Mouse (Mus musculus) liver, embryonic 14.5 days (tissue): ENCODE measurements at regions not wholly inside any gene's neighbourhood (a gene's known extent, or its start where the extent isn't known, plus 50 kb on each side); places are given as distances from the start of the nearest gene placed in this dataset.
A peak's percentile ranks its signal among the peaks of the same experiment; 100 is the strongest.

ENCODE experiments used
- ATAC-seq: fragments of 200-750 bp; cut with Nextera tagmentation; 2 replicates; pipeline ENCODE4 v1.8.0; 2017; ENCODE audit warnings: moderate number of reproducible peaks, mild to moderate bottlenecking, moderate library complexity; ENCODE audit not compliant: insufficient read depth
- DNase-seq, 3 experiments: peaks; one replicate each; pipeline ENCODE4 v3.0.0-alpha.2; 2012 to 2013; ENCODE audit warnings: low read depth in 3 of 3, low spot score in 3 of 3
- H3K27ac ChIP-seq: fragments of 300-500 bp; sonication (generic); 2 replicates; pipeline ENCODE4 v1.5.1; 2014; ENCODE audit warnings: moderate library complexity, mild to moderate bottlenecking, control low read depth, inconsistent platforms
- H3K27me3 ChIP-seq: fragments of 300-500 bp; sonication (generic); 2 replicates; pipeline ENCODE4 v1.6.1; 2014; ENCODE audit warnings: mild to moderate bottlenecking, low read length, moderate library complexity; ENCODE audit not compliant: control insufficient read depth, insufficient read depth
- H3K36me3 ChIP-seq: fragments of 300-500 bp; sonication (generic); replicated peaks from 2 replicates; pipeline ENCODE4 v1.6.1; 2014; ENCODE audit warnings: low read depth; ENCODE audit not compliant: control insufficient read depth, insufficient read depth
- H3K4me1 ChIP-seq, 2 experiments: fragments of 200-500 bp in 1 of 2; fragments of 300-500 bp in 1 of 2; sonication (generic) in 1 of 2; replicated peaks; 2 replicates each; pipeline ENCODE4 v1.6.1; 2012 to 2014; ENCODE audit warnings: antibody characterized with exemption in 1 of 2, inconsistent platforms in 1 of 2, low read length in 1 of 2; ENCODE audit not compliant: control insufficient read depth in 2 of 2, insufficient read depth in 2 of 2
- H3K4me2 ChIP-seq: fragments of 300-500 bp; sonication (generic); 2 replicates; pipeline ENCODE4 v1.6.1; 2014; ENCODE audit warnings: low read depth, mild to moderate bottlenecking, control low read depth, moderate library complexity
- H3K4me3 ChIP-seq, 2 experiments: fragments of 200-500 bp in 1 of 2; fragments of 300-500 bp in 1 of 2; sonication (generic) in 1 of 2; 2 replicates each; pipeline ENCODE4 v1.5.1; 2012 to 2014; ENCODE audit warnings: low read depth in 2 of 2, low read length in 2 of 2, mild to moderate bottlenecking in 2 of 2, control low read depth in 1 of 2, inconsistent platforms in 1 of 2, moderate library complexity in 1 of 2; ENCODE audit not compliant: insufficient read depth in 1 of 2
- H3K9ac ChIP-seq: fragments of 300-500 bp; sonication (generic); replicated peaks from 2 replicates; pipeline ENCODE4 v1.6.1; 2014; ENCODE audit warnings: mild to moderate bottlenecking, control low read depth, moderate library complexity
- H3K9me3 ChIP-seq: fragments of 300-500 bp; sonication (generic); 2 replicates; pipeline ENCODE4 v1.6.1; 2016; ENCODE audit warnings: low read length, mixed read lengths; ENCODE audit not compliant: control insufficient read depth
- CTCF ChIP-seq: IDR thresholded peaks from 2 replicates; pipeline ENCODE4 v1.5.1; 2016; ENCODE audit warnings: antibody characterized with exemption, low read depth, control low read depth
- EP300 ChIP-seq: IDR thresholded peaks from 2 replicates; pipeline ENCODE4 v1.6.1; 2016; ENCODE audit warnings: antibody characterized with exemption, low read depth
- WGBS: fragments of 180-500 bp; shearing (Covaris S2); extraction: QIAGEN DNeasy Blood & Tissue Kit; methylation state at CpG from one replicate; pipeline ENCODE4 v1.1.7; 2014; ENCODE audit not compliant: insufficient replicate concordance; 5-methylcytosine and 5-hydroxymethylcytosine counted together

GRCm38 (mm10) chr19:60341485-60341884 is 115.0 kb upstream of the Fam204a start:
- Histone ChIP-seq H3K36me3 (no peaks in the 10 kb centered on the region), H3K27me3 (no peaks in the 10 kb centered on the region), H3K9ac (no peak overlapping the region), H3K9me3 (no peaks in the 10 kb centered on the region), H3K27ac (no peak overlapping the region), H3K4me2 (no peak overlapping the region), H3K4me1 (no peaks in the 10 kb centered on the region), H3K4me3 (no peak overlapping the region)
- ATAC-seq (no peak), DNase-seq (peak; percentile 15 to 22 (median 17))
- 13% methylated on average over 3 of the region's 3 CpGs for WGBS
- TF ChIP-seq CTCF = peak; percentile 80
- no peak for TF ChIP-seq EP300

- Histone ChIP-seq H3K4me1 (no peaks in the 10 kb centered on the region), H3K4me3 (no peak overlapping the region), H3K36me3 (no peaks in the 10 kb centered on the region), H3K27ac (no peak overlapping the region), H3K9ac (no peak overlapping the region), H3K27me3 (no peaks in the 10 kb centered on the region), H3K4me2 (no peak overlapping the region), H3K9me3 (no peaks in the 10 kb centered on the region)
- TF ChIP-seq EP300 (no peak), CTCF (no peak)
- no peak for ATAC-seq
- WGBS = 69% methylated on average over 6 of the region's 6 CpGs
- DNase-seq = no peak
Observed at GRCm38 (mm10) chr19:60340234-60340633, 113.7 kb upstream of the Fam204a start.

- DNase-seq = no peak
Observed at GRCm38 (mm10) chr19:60334521-60334920, 108.0 kb upstream of the Fam204a start.

GRCm38 (mm10) chr19:60328295-60328694 is 101.8 kb upstream of the Fam204a start:
- Histone ChIP-seq H3K4me3 (no peak overlapping the region), H3K4me2 (no peak overlapping the region), H3K27me3 (no peaks in the 10 kb centered on the region), H3K4me1 (0 out of 4 replicates have a peak, but pooled peaks cover 0 to 2% of the 10 kb centered on the region in 2 experiments), H3K9ac (no peak overlapping the region), H3K27ac (no peak overlapping the region), H3K9me3 (no peaks in the 10 kb centered on the region), H3K36me3 (no peaks in the 10 kb centered on the region)
- ATAC-seq = no peak
- no peak for DNase-seq
- TF ChIP-seq EP300 = no peak
- no peak for TF ChIP-seq CTCF
- 42% methylated on average over 3 of the region's 3 CpGs for WGBS

More at GRCm38 (mm10) chr19:60334521-60334920, 108.0 kb upstream of the Fam204a start:
- Histone ChIP-seq H3K9me3 (no peaks in the 10 kb centered on the region), H3K4me3 (no peak overlapping the region), H3K27ac (no peak overlapping the region), H3K27me3 (no peaks in the 10 kb centered on the region), H3K9ac (no peak overlapping the region), H3K4me1 (0 out of 4 replicates have a peak, but pooled peaks cover 0 to 2% of the 10 kb centered on the region in 2 experiments), H3K4me2 (no peak overlapping the region), H3K36me3 (no peaks in the 10 kb centered on the region)
- WGBS = 60% methylated on average over 7 of the region's 7 CpGs
- TF ChIP-seq EP300 (no peak), CTCF (no peak)
- no peak for ATAC-seq

- Histone ChIP-seq H3K9me3 (no peaks in the 10 kb centered on the region), H3K9ac (no peak overlapping the region), H3K4me1 (no peaks in the 10 kb centered on the region), H3K4me2 (no peak overlapping the region), H3K27ac (no peak overlapping the region), H3K36me3 (no peaks in the 10 kb centered on the region), H3K27me3 (no peaks in the 10 kb centered on the region), H3K4me3 (no peak overlapping the region)
- TF ChIP-seq EP300 (no peak), CTCF (no peak)
- no peak for ATAC-seq
- DNase-seq = no peak
Observed at GRCm38 (mm10) chr19:60325612-60326011, 99.1 kb upstream of the Fam204a start.

- H3K4me1 ChIP-seq = no peaks in the 10 kb centered on the region
- WGBS = 32% methylated on average over 5 of the region's 5 CpGs
Observed at GRCm38 (mm10) chr19:60325112-60325511, 98.6 kb upstream of the Fam204a start.

More at GRCm38 (mm10) chr19:60325112-60325511, 98.6 kb upstream of the Fam204a start:
- no peak overlapping the region for H3K4me2 ChIP-seq
- H3K27ac ChIP-seq = no peak overlapping the region
- no peaks in the 10 kb centered on the region for H3K27me3 ChIP-seq
- H3K4me3 ChIP-seq = no peak overlapping the region
- TF ChIP-seq CTCF (no peak), EP300 (no peak)
- DNase-seq (no peak), ATAC-seq (no peak)
- H3K9ac ChIP-seq = no peak overlapping the region
- H3K9me3 ChIP-seq = no peaks in the 10 kb centered on the region
- no peaks in the 10 kb centered on the region for H3K36me3 ChIP-seq
